In the genomic region with DNA sequence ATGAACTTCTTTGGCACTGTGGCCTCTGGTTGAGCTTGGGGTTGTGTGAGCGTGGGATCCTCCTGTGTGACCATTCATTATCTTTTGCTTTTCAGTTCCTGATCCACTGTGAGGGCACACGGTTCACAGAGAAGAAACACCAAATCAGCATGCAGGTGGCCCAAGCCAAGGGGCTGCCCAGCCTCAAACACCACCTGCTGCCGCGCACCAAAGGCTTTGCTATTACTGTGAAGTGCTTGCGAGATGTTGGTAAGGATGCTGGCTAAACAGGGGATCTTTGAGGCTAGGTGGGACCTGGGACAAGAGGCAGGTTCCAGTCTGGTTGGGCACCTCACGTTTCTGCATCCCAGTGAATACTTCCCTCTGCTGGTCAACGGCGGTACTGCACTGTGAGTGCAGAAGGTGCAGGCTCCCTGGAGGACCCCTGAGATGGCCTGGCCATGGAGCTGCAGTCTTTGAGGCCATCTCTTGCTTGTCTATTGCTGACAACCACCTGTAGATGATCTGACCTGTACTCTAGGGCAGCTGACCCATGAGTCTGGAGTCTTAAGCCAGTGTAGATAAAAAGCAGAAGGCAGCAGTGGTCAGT, we compare ENCODE assay signal across 9 mouse cellular contexts.
DNase-seq lines count a peak whose midpoint lies in the region; ATAC-seq and TF ChIP-seq lines count a peak whose summit lies in the region.
"Had no signal": no experiment of that assay in that cellular context is flagged by ENCODE, and none has a peak within 500 bp of the region (broad histone marks: within the 10 kb centered on the region; RNA-seq: fewer than 3 reads in every experiment).

No protein-coding gene starts in this region.

- no peaks in the 10 kb centered on the region for H3K9me3 ChIP-seq in ES-E14 (ENCODE audit: control insufficient read depth, insufficient read depth, low read depth, low read length)
- no peaks in the 10 kb centered on the region for H3K9me3 ChIP-seq in forebrain, embryonic 10.5 days
- no peaks in the 10 kb centered on the region for H3K9me3 ChIP-seq in lung, embryonic 15.5 days
- H3K9me3 ChIP-seq: limb, embryonic 15.5 days had no signal

- in situ Hi-C loops in ES-E14 (cut with MboI; ENCODE audit: low sequenced_read_pairs in 2 of 2, unreplicated experiment in 2 of 2), result loop anchor here (5.0 to 25.0 kb wide), 2 partner anchors 168 to 173 kb away; no protein-coding TSS in a partner anchor

- TF ChIP-seq POLR2A in brain, embryonic 14.5 days (IDR thresholded peaks at IDR 0.05; ENCODE audit: borderline replicate concordance, extremely low read depth, insufficient read depth, insufficient read length, poor library complexity, severe bottlenecking), result no peak

- no peak overlapping the region for H3K4me3 ChIP-seq in ES-E14 (ENCODE audit: insufficient read depth in 1 of 2, low read depth in 1 of 2, low read length in 2 of 2, poor library complexity in 1 of 2, severe bottlenecking in 1 of 2)
- no peak overlapping the region for H3K4me3 ChIP-seq in forebrain, embryonic 10.5 days
- H3K4me3 ChIP-seq in lung, embryonic 15.5 days, result no peak overlapping the region
- H3K4me3 ChIP-seq: limb, embryonic 15.5 days had no signal

- peaks cover 11% of the 10 kb centered on the region for H3K36me3 ChIP-seq in ES-E14 (ENCODE audit: control insufficient read depth, insufficient read depth, low read length, poor library complexity, severe bottlenecking)
- peaks cover 64% of the 10 kb centered on the region for H3K36me3 ChIP-seq in forebrain, embryonic 10.5 days (replicated peaks)
- H3K36me3 ChIP-seq in lung, embryonic 15.5 days, result 0 out of 2 replicates have a peak, but pooled peaks cover 11% of the 10 kb centered on the region

- H3K9ac ChIP-seq in ES-E14 (ENCODE audit: insufficient read depth, low read depth, low read length, poor library complexity, severe bottlenecking), result no peak overlapping the region
- no peak overlapping the region for H3K9ac ChIP-seq in lung, embryonic 15.5 days
- H3K9ac ChIP-seq: limb, embryonic 15.5 days had no signal

- no peak overlapping the region for H3K4me2 ChIP-seq in lung, embryonic 15.5 days
- H3K4me2 ChIP-seq: limb, embryonic 15.5 days had no signal

- no peak overlapping the region for H3K27ac ChIP-seq in ES-E14 (ENCODE audit: insufficient read depth, low read depth, low read length, poor library complexity, severe bottlenecking)
- H3K27ac ChIP-seq in forebrain, embryonic 10.5 days, result no peak overlapping the region
- H3K27ac ChIP-seq in lung, embryonic 15.5 days, result no peak overlapping the region
- H3K27ac ChIP-seq: limb, embryonic 15.5 days had no signal

- intact Hi-C loops in heart, postnatal 25 days (cut with DNase I), result loop anchor here (1.0 to 5.0 kb wide), 2 partner anchors 108 to 171 kb away; no protein-coding TSS in a partner anchor

- H3K4me1 ChIP-seq in ES-E14 (ENCODE audit: control insufficient read depth in 2 of 2, insufficient read depth in 2 of 2, low read length in 2 of 2, poor library complexity in 1 of 2), result peaks cover 3 to 14% of the 10 kb centered on the region in 2 experiments
- H3K4me1 ChIP-seq in forebrain, embryonic 10.5 days, result peaks cover 26% of the 10 kb centered on the region
- peaks cover 26% of the 10 kb centered on the region for H3K4me1 ChIP-seq in lung, embryonic 15.5 days

- WGBS in forebrain, embryonic 10.5 days, result 36% methylated on average over 8 of the region's 8 CpGs
- WGBS in lung, embryonic 15.5 days, result 25% methylated on average over 8 of the region's 8 CpGs

- peak; percentile 80 for DNase-seq in ES-E14 (ENCODE audit: low read depth, low spot score)
- peak; percentile 82 for DNase-seq in brain, embryonic 14.5 days (ENCODE audit: low read depth)
- DNase-seq in forebrain, embryonic 10.5 days (ENCODE audit: extremely low spot score, low spot score), result peak; percentile 84
- DNase-seq in heart, postnatal 25 days (ENCODE audit: low spot score), result peak; percentile 46
- peak; percentile 67 to 87 for DNase-seq in layer of hippocampus, adult 8-10 months (ENCODE audit: low spot score in 2 of 2)
- DNase-seq in retina, adult 2 months (ENCODE audit: low read depth, low spot score), result peak; percentile 37
- DNase-seq in thymus, postnatal 25 days, result peak; percentile 89

- ATAC-seq in lung, embryonic 15.5 days (ENCODE audit: borderline replicate concordance, extremely low read depth, low FRiP score, low TSS enrichment), result 0 out of 2 replicates have a peak, but pooled peaks have one; percentile 39

- H3K27me3 ChIP-seq in forebrain, embryonic 10.5 days (ENCODE audit: poor library complexity, severe bottlenecking), result no peaks in the 10 kb centered on the region
- H3K27me3 ChIP-seq in lung, embryonic 15.5 days, result no peaks in the 10 kb centered on the region
- H3K27me3 ChIP-seq: limb, embryonic 15.5 days had no signal

- TF ChIP-seq CTCF in brain, embryonic 14.5 days (IDR thresholded peaks at IDR 0.05; ENCODE audit: borderline replicate concordance, extremely low read depth, insufficient read depth, insufficient read length), result peak; percentile 97

TF ChIP-seq in ES-E14, 5 proteins besides CTCF, POLR2A, EP300 and RAD21:
- TF ChIP-seq ZNF384 (IDR thresholded peaks at IDR 0.05; ENCODE audit: low read depth, low read length) (no peak), ZC3H11A (IDR thresholded peaks at IDR 0.05; ENCODE audit: borderline replicate concordance, low read depth, low read length) (peak; percentile 95)

Comparison
In these comparisons a context has a peak if more than half of its experiments do, and no peak if none do; other contexts are left out.
1. DNase-seq: peak in every context shown above with its lines; median percentile 89 in thymus, postnatal 25 days; 84 in forebrain, embryonic 10.5 days; 82 in brain, embryonic 14.5 days; 80 in ES-E14; 77 in layer of hippocampus, adult 8-10 months; 46 in heart, postnatal 25 days; 37 in retina, adult 2 months.